ENCODE assay signal across 9 mouse cellular contexts in genomic region chr4:100722532-100722931, GRCm38 (mm10). TPM values are rescaled to one million over a fixed set of nuclear protein-coding genes. Genes with fewer than 3 reads are reported as not detected.
DNase-seq lines count a peak whose midpoint lies in the region; ATAC-seq and TF ChIP-seq lines count a peak whose summit lies in the region.
"Had no signal": no experiment of that assay in that cellular context is flagged by ENCODE, and none has a peak within 500 bp of the region (broad histone marks: within the 10 kb centered on the region; RNA-seq: fewer than 3 reads in every experiment).

No protein-coding gene starts in this region.

- no peak overlapping the region for H3K27ac ChIP-seq in hindbrain, postnatal 0 days
- H3K27ac ChIP-seq in hindbrain, embryonic 12.5 days, result no peak overlapping the region
- H3K27ac ChIP-seq in kidney, adult 2 months (ENCODE audit: insufficient read depth, low read depth, low read length), result no peak overlapping the region
- H3K27ac ChIP-seq in limb, embryonic 14.5 days (replicated peaks; ENCODE audit: low read depth, low read length), result no peak overlapping the region
- no peak overlapping the region for H3K27ac ChIP-seq in hindbrain, embryonic 14.5 days
- H3K27ac ChIP-seq: macrophage had no signal

- no peaks in the 10 kb centered on the region for H3K4me1 ChIP-seq in hindbrain, postnatal 0 days (ENCODE audit: insufficient read depth, low read length)
- H3K4me1 ChIP-seq in hindbrain, embryonic 12.5 days, result 0 out of 2 replicates have a peak, but pooled peaks cover 7% of the 10 kb centered on the region
- no peaks in the 10 kb centered on the region for H3K4me1 ChIP-seq in kidney, adult 2 months (ENCODE audit: control insufficient read depth, insufficient read depth, low read length)
- no peaks in the 10 kb centered on the region for H3K4me1 ChIP-seq in limb, embryonic 14.5 days (ENCODE audit: control insufficient read depth, insufficient read depth, low read length)
- H3K4me1 ChIP-seq in hindbrain, embryonic 14.5 days (replicated peaks; ENCODE audit: control insufficient read depth, insufficient read depth, low read length), result 0 out of 2 replicates have a peak, but pooled peaks cover 6% of the 10 kb centered on the region

- TF ChIP-seq CTCF in hindbrain, postnatal 0 days (IDR thresholded peaks at IDR 0.05; ENCODE audit: low read depth), result peak; percentile 68
- TF ChIP-seq CTCF in kidney, adult 2 months (conservative IDR thresholded peaks at IDR 0.05; ENCODE audit: insufficient read depth, insufficient read length, low read depth, low read length), result peak; percentile 62

- H3K4me3 ChIP-seq in hindbrain, postnatal 0 days (ENCODE audit: low read length), result no peak overlapping the region
- H3K4me3 ChIP-seq in hindbrain, embryonic 12.5 days, result no peak overlapping the region
- no peak overlapping the region for H3K4me3 ChIP-seq in kidney, adult 2 months (ENCODE audit: insufficient read depth, low read depth, low read length)
- no peak overlapping the region for H3K4me3 ChIP-seq in limb, embryonic 14.5 days (replicated peaks; ENCODE audit: low read length)
- no peak overlapping the region for H3K4me3 ChIP-seq in hindbrain, embryonic 14.5 days (replicated peaks; ENCODE audit: low read length)

- no peaks in the 10 kb centered on the region for H3K36me3 ChIP-seq in hindbrain, postnatal 0 days (ENCODE audit: insufficient read depth, low read length)
- no peaks in the 10 kb centered on the region for H3K36me3 ChIP-seq in hindbrain, embryonic 12.5 days
- no peaks in the 10 kb centered on the region for H3K36me3 ChIP-seq in kidney, adult 2 months (ENCODE audit: control insufficient read depth, insufficient read depth, low read length)
- H3K36me3 ChIP-seq in limb, embryonic 14.5 days (ENCODE audit: control insufficient read depth, insufficient read depth, low read length), result no peaks in the 10 kb centered on the region
- no peaks in the 10 kb centered on the region for H3K36me3 ChIP-seq in hindbrain, embryonic 14.5 days (replicated peaks; ENCODE audit: control insufficient read depth, insufficient read depth)

- no peak for TF ChIP-seq POLR2A in kidney, adult 2 months (IDR thresholded peaks at IDR 0.05; ENCODE audit: low read depth, low read length)
- TF ChIP-seq POLR2A in limb, embryonic 14.5 days (IDR thresholded peaks at IDR 0.05; ENCODE audit: borderline replicate concordance, extremely low read depth, insufficient read depth, insufficient read length), result no peak

- peak; percentile 18 for DNase-seq in hindbrain, postnatal 0 days (ENCODE audit: low spot score)
- DNase-seq in adrenal gland, adult 18-20 months (ENCODE audit: low spot score in 2 of 2), result peak; percentile 44 to 65
- peak; percentile 16 for DNase-seq in embryo, embryonic 11.5 days (ENCODE audit: low read depth, low spot score)
- DNase-seq in kidney, adult 2 months, result peak; percentile 73
- DNase-seq in limb, embryonic 14.5 days (ENCODE audit: low spot score), result peak; percentile 11
- peak; percentile 49 for DNase-seq in retina, postnatal 1 day
- no peak for DNase-seq in hindbrain, embryonic 14.5 days (ENCODE audit: low spot score)

- no peak overlapping the region for H3K4me2 ChIP-seq in hindbrain, postnatal 0 days (ENCODE audit: low read depth, low read length)
- H3K4me2 ChIP-seq in hindbrain, embryonic 12.5 days (replicated peaks), result no peak overlapping the region
- H3K4me2 ChIP-seq in limb, embryonic 14.5 days (replicated peaks; ENCODE audit: low read depth, low read length, severe bottlenecking), result no peak overlapping the region
- H3K4me2 ChIP-seq in hindbrain, embryonic 14.5 days (replicated peaks), result no peak overlapping the region

- no peaks in the 10 kb centered on the region for H3K27me3 ChIP-seq in hindbrain, postnatal 0 days (ENCODE audit: insufficient read depth, low read length)
- H3K27me3 ChIP-seq in hindbrain, embryonic 12.5 days, result no peaks in the 10 kb centered on the region
- no peaks in the 10 kb centered on the region for H3K27me3 ChIP-seq in kidney, adult 2 months (replicated peaks; ENCODE audit: control insufficient read depth, insufficient read depth, low read length)
- H3K27me3 ChIP-seq in limb, embryonic 14.5 days (ENCODE audit: control insufficient read depth, insufficient read depth, low read length), result no peaks in the 10 kb centered on the region
- no peaks in the 10 kb centered on the region for H3K27me3 ChIP-seq in hindbrain, embryonic 14.5 days (ENCODE audit: control insufficient read depth, insufficient read depth, low read length)

- no peaks in the 10 kb centered on the region for H3K9me3 ChIP-seq in hindbrain, postnatal 0 days (ENCODE audit: low read length)
- H3K9me3 ChIP-seq in hindbrain, embryonic 12.5 days (replicated peaks), result no peaks in the 10 kb centered on the region
- H3K9me3 ChIP-seq in limb, embryonic 14.5 days (ENCODE audit: control insufficient read depth, low read length), result no peaks in the 10 kb centered on the region
- H3K9me3 ChIP-seq in hindbrain, embryonic 14.5 days (ENCODE audit: control insufficient read depth, low read length), result no peaks in the 10 kb centered on the region

- 32% methylated on average over 9 of the region's 9 CpGs for WGBS in hindbrain, postnatal 0 days
- 24% methylated on average over 9 of the region's 9 CpGs for WGBS in hindbrain, embryonic 12.5 days
- WGBS in kidney, adult 2 months, result 26% methylated on average over 9 of the region's 9 CpGs
- 24% methylated on average over 9 of the region's 9 CpGs for WGBS in limb, embryonic 14.5 days
- WGBS in hindbrain, embryonic 14.5 days, result 29% methylated on average over 9 of the region's 9 CpGs

- H3K9ac ChIP-seq in hindbrain, postnatal 0 days (replicated peaks; ENCODE audit: low read length), result no peak overlapping the region
- H3K9ac ChIP-seq in hindbrain, embryonic 12.5 days, result no peak overlapping the region
- H3K9ac ChIP-seq in limb, embryonic 14.5 days (ENCODE audit: low read depth, low read length, severe bottlenecking), result no peak overlapping the region
- H3K9ac ChIP-seq in hindbrain, embryonic 14.5 days, result no peak overlapping the region

- ATAC-seq in hindbrain, postnatal 0 days, result no peak
- no peak for ATAC-seq in hindbrain, embryonic 12.5 days (ENCODE audit: low FRiP score)
- no peak for ATAC-seq in limb, embryonic 14.5 days (ENCODE audit: low FRiP score, low read depth)
- no peak for ATAC-seq in hindbrain, embryonic 14.5 days (ENCODE audit: low FRiP score)

RNA-seq across cellular contexts. Expression of gene Cachd1, which starts 53.9 kb away (rescaled TPM):
- 30.3 and 30.9 TPM in 2 replicates for total RNA-seq in hindbrain, postnatal 0 days (2014; rRNA removed)
- 14.6 and 15.3 TPM in 2 replicates for polyA plus RNA-seq in hindbrain, postnatal 0 days (2015; fragmentation: Nextera tagmentation; extraction: Ambion mirVana)
- polyA plus RNA-seq in hindbrain, embryonic 12.5 days (2016; fragmentation: Nextera tagmentation; extraction: Ambion mirVana), result 34.7 and 35.5 TPM in 2 replicates
- total RNA-seq in adrenal gland, adult 18-20 months (2021), result 10 to 100 TPM; 12.7 to 13.9 TPM
- 61.0 and 69.3 TPM in 2 replicates for polyA plus RNA-seq in kidney, adult 2 months (2012; rRNA removed)
- 103 and 154 TPM in 2 replicates for polyA plus RNA-seq in limb, embryonic 14.5 days (2012; rRNA removed)
- 37.3 and 52.8 TPM in 2 replicates for polyA plus RNA-seq in limb, embryonic 14.5 days (2014; fragmentation: Nextera tagmentation; extraction: Ambion mirVana)
- polyA plus RNA-seq in hindbrain, embryonic 14.5 days (2014; fragmentation: Nextera tagmentation; extraction: Ambion mirVana), result 21.6 and 28.5 TPM in 2 replicates
- polyA plus RNA-seq: macrophage had no signal
